Mouse (Mus musculus): ENCODE measurements around the gene Susd1. TPM values are rescaled to one million over a fixed set of nuclear protein-coding genes. Genes with fewer than 3 reads are reported as not detected.
A peak's percentile ranks its signal among the peaks of the same experiment; 100 is the strongest.

Gene Susd1
- polyA plus RNA-seq, 1 experiment from 2014 or later: 11.5 TPM

DNA sequence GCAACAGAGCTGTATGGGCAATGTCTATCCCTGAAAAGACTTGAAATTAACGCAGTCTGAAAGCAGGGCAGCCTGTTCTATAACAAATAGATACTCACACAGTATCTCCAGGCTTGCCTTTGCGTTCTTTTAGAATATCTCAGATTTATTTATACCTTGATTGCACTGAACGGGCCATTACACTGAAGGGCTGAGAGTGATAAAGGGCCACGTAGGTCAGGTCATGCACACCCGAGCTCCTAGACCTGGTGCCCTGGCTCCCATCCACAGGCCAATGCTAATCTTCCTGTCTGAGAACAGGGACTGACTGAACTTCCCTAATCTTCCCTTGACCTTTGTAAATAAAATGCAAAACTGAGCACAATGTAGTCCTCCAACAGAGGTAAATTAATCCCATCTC lies 106.3 kb downstream of the Susd1 start:
- H3K4me3 ChIP-seq (ENCODE audit: low read length): no peak overlapping the region
- no peaks in the 10 kb centered on the region for H3K36me3 ChIP-seq (ENCODE audit: insufficient read depth, low read length)
- peaks cover 31% of the 10 kb centered on the region for H3K4me1 ChIP-seq (ENCODE audit: insufficient read depth, low read length)
- no peaks in the 10 kb centered on the region for H3K9me3 ChIP-seq (ENCODE audit: low read length)
- WGBS: 59% methylated on average over 5 of the region's 5 CpGs
- H3K27me3 ChIP-seq (ENCODE audit: insufficient read depth, low read length): no peaks in the 10 kb centered on the region
- H3K4me2 ChIP-seq (replicated peaks; ENCODE audit: low read depth, low read length): no peak overlapping the region
- peak overlapping the region; percentile 71; the same call in 1 of the 2 replicates for H3K27ac ChIP-seq (ENCODE audit: low read length)
- no peak for ATAC-seq (ENCODE audit: low FRiP score, low TSS enrichment)
- H3K9ac ChIP-seq (replicated peaks; ENCODE audit: low read length): no peak overlapping the region

- Histone ChIP-seq H3K36me3 (ENCODE audit: insufficient read depth, low read length) (no peaks in the 10 kb centered on the region), H3K27ac (ENCODE audit: low read length) (peak overlapping the region; percentile 71), H3K9me3 (ENCODE audit: low read length) (no peaks in the 10 kb centered on the region), H3K9ac (replicated peaks; ENCODE audit: low read length) (peak overlapping the region; percentile 27), H3K4me1 (ENCODE audit: insufficient read depth, low read length) (peaks cover 29% of the 10 kb centered on the region), H3K27me3 (ENCODE audit: insufficient read depth, low read length) (no peaks in the 10 kb centered on the region), H3K4me3 (ENCODE audit: low read length) (no peak overlapping the region), H3K4me2 (replicated peaks; ENCODE audit: low read depth, low read length) (no peak overlapping the region)
- ATAC-seq (ENCODE audit: low FRiP score, low TSS enrichment): peak; percentile 56
- WGBS: 30% methylated on average over 9 of the region's 9 CpGs
Measured at GRCm38 (mm10) chr4:59331633-59332032, 106.8 kb downstream of the Susd1 start.

- Histone ChIP-seq H3K4me3 (ENCODE audit: low read length) (no peak overlapping the region), H3K36me3 (ENCODE audit: insufficient read depth, low read length) (no peaks in the 10 kb centered on the region), H3K27me3 (ENCODE audit: insufficient read depth, low read length) (no peaks in the 10 kb centered on the region), H3K27ac (ENCODE audit: low read length) (peak overlapping the region; percentile 71), H3K4me1 (ENCODE audit: insufficient read depth, low read length) (peaks cover 23% of the 10 kb centered on the region), H3K9me3 (ENCODE audit: low read length) (no peaks in the 10 kb centered on the region), H3K4me2 (replicated peaks; ENCODE audit: low read depth, low read length) (no peak overlapping the region), H3K9ac (replicated peaks; ENCODE audit: low read length) (peak overlapping the region; percentile 27)
- ATAC-seq (ENCODE audit: low FRiP score, low TSS enrichment): 0 out of 2 replicates have a peak, but pooled peaks have one; percentile 54
- 35% methylated on average over 10 of the region's 10 CpGs for WGBS
Measured at GRCm38 (mm10) chr4:59330961-59331604, 107.3 kb downstream of the Susd1 start.

- H3K27me3 ChIP-seq (ENCODE audit: insufficient read depth, low read length): no peaks in the 10 kb centered on the region
- H3K36me3 ChIP-seq (ENCODE audit: insufficient read depth, low read length): no peaks in the 10 kb centered on the region
- H3K9ac ChIP-seq (replicated peaks; ENCODE audit: low read length): no peak overlapping the region
- H3K4me1 ChIP-seq (ENCODE audit: insufficient read depth, low read length): peaks cover 19% of the 10 kb centered on the region
- H3K4me3 ChIP-seq (ENCODE audit: low read length): no peak overlapping the region
- no peak for ATAC-seq (ENCODE audit: low FRiP score, low TSS enrichment)
- WGBS: 71% methylated on average over 19 of the region's 19 CpGs
- no peak overlapping the region for H3K4me2 ChIP-seq (replicated peaks; ENCODE audit: low read depth, low read length)
- no peaks in the 10 kb centered on the region for H3K9me3 ChIP-seq (ENCODE audit: low read length)
- no peak overlapping the region for H3K27ac ChIP-seq (ENCODE audit: low read length)
Measured at GRCm38 (mm10) chr4:59329461-59330304, 108.8 kb downstream of the Susd1 start.

GRCm38 (mm10) chr4:59328821-59329220 lies 109.6 kb downstream of the Susd1 start:
- ATAC-seq (ENCODE audit: low FRiP score, low TSS enrichment): no peak
- 93% methylated on average over 7 of the region's 7 CpGs for WGBS
- no peak overlapping the region for H3K4me3 ChIP-seq (ENCODE audit: low read length)

DNA sequence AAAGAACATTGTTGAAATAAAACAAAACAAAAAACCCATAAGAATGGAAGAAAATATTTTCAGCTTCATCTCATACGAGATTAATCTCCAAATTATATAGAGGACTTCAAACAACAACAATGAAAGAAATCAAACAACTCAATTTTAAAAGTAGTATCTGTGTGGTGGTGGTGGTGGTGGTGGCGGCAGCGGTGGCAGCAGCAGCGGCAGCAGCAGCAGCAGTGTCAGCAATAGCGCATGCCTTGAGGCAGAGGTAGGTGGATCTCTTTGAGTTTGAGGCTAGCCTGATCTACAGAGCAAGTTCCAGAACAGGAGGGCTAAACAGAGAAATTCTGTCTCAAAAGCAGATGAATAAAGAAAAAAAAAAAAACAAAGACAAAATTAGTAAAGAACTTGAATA lies 110.4 kb downstream of the Susd1 start:
- Histone ChIP-seq H3K36me3 (ENCODE audit: insufficient read depth, low read length) (no peaks in the 10 kb centered on the region), H3K9ac (replicated peaks; ENCODE audit: low read length) (no peak overlapping the region)
- 93% methylated on average over 5 of the region's 5 CpGs for WGBS

More at GRCm38 (mm10) chr4:59328821-59329220, 109.6 kb downstream of the Susd1 start:
- no peaks in the 10 kb centered on the region for H3K9me3 ChIP-seq (ENCODE audit: low read length)
- H3K4me2 ChIP-seq (replicated peaks; ENCODE audit: low read depth, low read length): no peak overlapping the region
- H3K27ac ChIP-seq (ENCODE audit: low read length): no peak overlapping the region
- H3K27me3 ChIP-seq (ENCODE audit: insufficient read depth, low read length): no peaks in the 10 kb centered on the region
- no peak overlapping the region for H3K9ac ChIP-seq (replicated peaks; ENCODE audit: low read length)
- peaks cover 19% of the 10 kb centered on the region for H3K4me1 ChIP-seq (ENCODE audit: insufficient read depth, low read length)
- no peaks in the 10 kb centered on the region for H3K36me3 ChIP-seq (ENCODE audit: insufficient read depth, low read length)

GRCm38 (mm10) chr4:59326031-59326760 lies 112.2 kb downstream of the Susd1 start:
- Histone ChIP-seq H3K4me3 (ENCODE audit: low read length) (no peak overlapping the region), H3K4me1 (ENCODE audit: insufficient read depth, low read length) (peaks cover 18% of the 10 kb centered on the region), H3K9me3 (ENCODE audit: low read length) (no peaks in the 10 kb centered on the region), H3K27ac (ENCODE audit: low read length) (no peak overlapping the region), H3K9ac (replicated peaks; ENCODE audit: low read length) (no peak overlapping the region), H3K4me2 (replicated peaks; ENCODE audit: low read depth, low read length) (no peak overlapping the region), H3K36me3 (ENCODE audit: insufficient read depth, low read length) (no peaks in the 10 kb centered on the region), H3K27me3 (ENCODE audit: insufficient read depth, low read length) (no peaks in the 10 kb centered on the region)
- 83% methylated on average over 6 of the region's 6 CpGs for WGBS
- ATAC-seq (ENCODE audit: low FRiP score, low TSS enrichment): no peak

More for the DNA sequence above, 110.4 kb downstream of the Susd1 start:
- no peak overlapping the region for H3K4me3 ChIP-seq (ENCODE audit: low read length)
- H3K4me2 ChIP-seq (replicated peaks; ENCODE audit: low read depth, low read length): no peak overlapping the region
- ATAC-seq (ENCODE audit: low FRiP score, low TSS enrichment): no peak
- H3K27ac ChIP-seq (ENCODE audit: low read length): no peak overlapping the region
- H3K4me1 ChIP-seq (ENCODE audit: insufficient read depth, low read length): peaks cover 25% of the 10 kb centered on the region
- no peaks in the 10 kb centered on the region for H3K9me3 ChIP-seq (ENCODE audit: low read length)
- no peaks in the 10 kb centered on the region for H3K27me3 ChIP-seq (ENCODE audit: insufficient read depth, low read length)

- H3K4me1 ChIP-seq (ENCODE audit: insufficient read depth, low read length): peaks cover 14% of the 10 kb centered on the region
- 87% methylated on average over 5 of the region's 5 CpGs for WGBS
- H3K9ac ChIP-seq (replicated peaks; ENCODE audit: low read length): no peak overlapping the region
- no peak for ATAC-seq (ENCODE audit: low FRiP score, low TSS enrichment)
- no peak overlapping the region for H3K4me2 ChIP-seq (replicated peaks; ENCODE audit: low read depth, low read length)
- no peaks in the 10 kb centered on the region for H3K27me3 ChIP-seq (ENCODE audit: insufficient read depth, low read length)
- no peaks in the 10 kb centered on the region for H3K9me3 ChIP-seq (ENCODE audit: low read length)
- H3K36me3 ChIP-seq (ENCODE audit: insufficient read depth, low read length): no peaks in the 10 kb centered on the region
- H3K4me3 ChIP-seq (ENCODE audit: low read length): no peak overlapping the region
- no peak overlapping the region for H3K27ac ChIP-seq (ENCODE audit: low read length)
Measured at GRCm38 (mm10) chr4:59324317-59324716, 114.1 kb downstream of the Susd1 start.

DNA sequence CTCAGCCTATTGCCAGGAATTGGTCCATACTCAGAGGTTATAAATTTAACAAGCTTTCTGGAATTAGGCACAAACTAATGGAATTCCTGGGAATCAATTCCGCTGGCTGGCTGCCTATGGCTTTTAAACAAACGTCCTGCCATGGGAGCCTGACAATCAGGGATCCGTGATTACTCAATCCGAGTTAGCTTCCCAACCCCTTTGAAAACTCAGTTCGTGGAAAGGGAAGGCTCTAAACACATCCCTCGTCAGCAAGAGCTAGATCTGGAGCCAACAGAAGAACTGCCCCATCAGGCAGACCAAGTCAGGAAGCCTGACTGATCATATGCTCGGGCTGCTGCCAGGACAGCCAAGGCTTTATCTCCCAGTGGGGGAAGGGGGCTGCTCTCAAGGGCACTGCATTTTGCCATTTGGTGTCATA lies 115.2 kb downstream of the Susd1 start:
- H3K27ac ChIP-seq (ENCODE audit: low read length): no peak overlapping the region
- no peak overlapping the region for H3K4me3 ChIP-seq (ENCODE audit: low read length)
- WGBS: 41% methylated on average over 7 of the region's 7 CpGs
- ATAC-seq (ENCODE audit: low FRiP score, low TSS enrichment): no peak
- peaks cover 14% of the 10 kb centered on the region for H3K4me1 ChIP-seq (ENCODE audit: insufficient read depth, low read length)
- H3K9ac ChIP-seq (replicated peaks; ENCODE audit: low read length): no peak overlapping the region
- no peaks in the 10 kb centered on the region for H3K9me3 ChIP-seq (ENCODE audit: low read length)
- H3K36me3 ChIP-seq (ENCODE audit: insufficient read depth, low read length): no peaks in the 10 kb centered on the region
- H3K27me3 ChIP-seq (ENCODE audit: insufficient read depth, low read length): no peaks in the 10 kb centered on the region
- H3K4me2 ChIP-seq (replicated peaks; ENCODE audit: low read depth, low read length): no peak overlapping the region
